Mouse (Mus musculus) olfactory bulb, adult 2 months (tissue): Measurements from ENCODE around the gene Tdrd3. TPM values are rescaled to one million over a fixed set of nuclear protein-coding genes. Genes with fewer than 3 reads are reported as not detected.
A peak's percentile ranks its signal among the peaks of the same experiment; 100 is the strongest.

Experiments
- H3K27ac ChIP-seq: fragments of 200-500 bp; 2 replicates; pipeline ENCODE4 v1.5.1; 2012; ENCODE audit warnings: low read depth, low read length; ENCODE audit not compliant: insufficient read depth
- H3K4me1 ChIP-seq: fragments of 200-500 bp; 2 replicates; pipeline ENCODE4 v1.6.1; 2012; ENCODE audit warnings: low read length; ENCODE audit not compliant: control insufficient read depth, insufficient read depth
- H3K4me3 ChIP-seq: fragments of 200-500 bp; 2 replicates; pipeline ENCODE4 v1.5.1; 2012; ENCODE audit warnings: mild to moderate bottlenecking, low read depth, low read length, moderate library complexity; ENCODE audit not compliant: insufficient read depth
- CTCF ChIP-seq: fragments of 200-500 bp; IDR thresholded peaks from 2 replicates; pipeline ENCODE4 v1.5.1; 2012; ENCODE audit warnings: low read depth, mild to moderate bottlenecking, low read length, moderate library complexity; ENCODE audit not compliant: insufficient read depth
- POLR2A ChIP-seq: fragments of 200-500 bp; IDR thresholded peaks from 2 replicates; pipeline ENCODE4 v1.6.1; 2012; ENCODE audit warnings: mild to moderate bottlenecking, low read depth, low read length, moderate library complexity; ENCODE audit not compliant: insufficient read depth
- WGBS: fragments of 180-500 bp; shearing (Covaris S2); methylation state at CpG from one replicate; pipeline ENCODE4 v1.1.7; 2018; 5-methylcytosine and 5-hydroxymethylcytosine counted together
- polyA plus RNA-seq: library from polyadenylated mRNA; stranded (reverse); fragments of >200 nt; gene quantifications from 2 replicates; pipeline ENCODE4 v1.2.4, GENCODE M21; 2012; ENCODE audit warnings: low replicate concordance; ENCODE audit not compliant: missing spikeins, insufficient read depth, insufficient read length

The Tdrd3 gene
- polyA plus RNA-seq, result not detected in 2 replicates

- Histone ChIP-seq H3K27ac (peak within 1 kb of the TSS; percentile 86), H3K4me1 (peaks cover 2% of the 10 kb centered on the region; the same call in 1 of the 2 replicates), H3K4me3 (peak within 1 kb of the TSS; percentile 60)
- TF ChIP-seq POLR2A (peak; percentile 79), CTCF (no peak)
- WGBS, result under 1% methylated on average over 85 of the region's 85 CpGs
Measured at GRCm38 (mm10) chr14:87415808-87416721, at the start of gene Tdrd3. TSS of gene Tdrd3 (plus strand) at chr14:87416639.

- H3K27ac ChIP-seq, result no peak overlapping the region
- 65% methylated on average over 3 of the region's 3 CpGs for WGBS
- no peak overlapping the region for H3K4me3 ChIP-seq
- no peaks in the 10 kb centered on the region for H3K4me1 ChIP-seq
- no peak for TF ChIP-seq CTCF
- TF ChIP-seq POLR2A, result no peak
Measured at GRCm38 (mm10) chr14:87367169-87367568, 49.3 kb upstream of the Tdrd3 start.

GRCm38 (mm10) chr14:87383041-87383440 is 33.4 kb upstream of the Tdrd3 start:
- TF ChIP-seq POLR2A, result no peak
- TF ChIP-seq CTCF, result no peak
- 82% methylated on average over 2 of the region's 2 CpGs for WGBS
- H3K4me1 ChIP-seq, result no peaks in the 10 kb centered on the region
- no peak overlapping the region for H3K4me3 ChIP-seq
- no peak overlapping the region for H3K27ac ChIP-seq

GRCm38 (mm10) chr14:87384288-87385268 is 31.9 kb upstream of the Tdrd3 start:
- 91% methylated on average over 7 of the region's 7 CpGs for WGBS
- H3K27ac ChIP-seq, result no peak overlapping the region
- H3K4me3 ChIP-seq, result no peak overlapping the region
- no peak for TF ChIP-seq POLR2A
- H3K4me1 ChIP-seq, result no peaks in the 10 kb centered on the region

GRCm38 (mm10) chr14:87393096-87393495 is 23.3 kb upstream of the Tdrd3 start:
- no peaks in the 10 kb centered on the region for H3K4me1 ChIP-seq
- WGBS, result 79% methylated on average over 3 of the region's 3 CpGs
- no peak overlapping the region for H3K27ac ChIP-seq
- H3K4me3 ChIP-seq, result no peak overlapping the region
- TF ChIP-seq POLR2A (no peak), CTCF (no peak)

- Histone ChIP-seq H3K4me1 (no peaks in the 10 kb centered on the region), H3K27ac (no peak overlapping the region), H3K4me3 (no peak overlapping the region)
- TF ChIP-seq POLR2A (no peak), CTCF (no peak)
- WGBS, result 33% methylated on average over 5 of the region's 5 CpGs
Measured at GRCm38 (mm10) chr14:87396643-87397042, 19.8 kb upstream of the Tdrd3 start.

GRCm38 (mm10) chr14:87415486-87415807 is 992 bp upstream of the Tdrd3 start:
- under 1% methylated on average over 11 of the region's 11 CpGs for WGBS
- Histone ChIP-seq H3K4me1 (peaks cover 2% of the 10 kb centered on the region; the same call in 1 of the 2 replicates), H3K4me3 (peak overlapping the region; percentile 60), H3K27ac (no peak overlapping the region)
- TF ChIP-seq CTCF, result no peak
- no peak for TF ChIP-seq POLR2A

GRCm38 (mm10) chr14:87416755-87417690 is 584 bp downstream of the Tdrd3 start:
- Histone ChIP-seq H3K4me3 (peak overlapping the region; percentile 60), H3K4me1 (peaks cover 2% of the 10 kb centered on the region; the same call in 1 of the 2 replicates), H3K27ac (peak overlapping the region; percentile 70; the same call in 1 of the 2 replicates)
- 5% methylated on average over 109 of the region's 109 CpGs for WGBS
- TF ChIP-seq POLR2A, result no peak
- no peak for TF ChIP-seq CTCF
